Mouse (Mus musculus): ENCODE measurements around the gene Gm20403. TPM values are rescaled to one million over a fixed set of nuclear protein-coding genes. Genes with fewer than 3 reads are reported as not detected.
"Not testable (repeated sequence)": the region's sequence is repeated elsewhere in the genome, so short reads cannot be mapped to it uniquely, and the experiment has no call there.

Gene Gm20403
- polyA plus RNA-seq, 1 experiment = not detected

DNA sequence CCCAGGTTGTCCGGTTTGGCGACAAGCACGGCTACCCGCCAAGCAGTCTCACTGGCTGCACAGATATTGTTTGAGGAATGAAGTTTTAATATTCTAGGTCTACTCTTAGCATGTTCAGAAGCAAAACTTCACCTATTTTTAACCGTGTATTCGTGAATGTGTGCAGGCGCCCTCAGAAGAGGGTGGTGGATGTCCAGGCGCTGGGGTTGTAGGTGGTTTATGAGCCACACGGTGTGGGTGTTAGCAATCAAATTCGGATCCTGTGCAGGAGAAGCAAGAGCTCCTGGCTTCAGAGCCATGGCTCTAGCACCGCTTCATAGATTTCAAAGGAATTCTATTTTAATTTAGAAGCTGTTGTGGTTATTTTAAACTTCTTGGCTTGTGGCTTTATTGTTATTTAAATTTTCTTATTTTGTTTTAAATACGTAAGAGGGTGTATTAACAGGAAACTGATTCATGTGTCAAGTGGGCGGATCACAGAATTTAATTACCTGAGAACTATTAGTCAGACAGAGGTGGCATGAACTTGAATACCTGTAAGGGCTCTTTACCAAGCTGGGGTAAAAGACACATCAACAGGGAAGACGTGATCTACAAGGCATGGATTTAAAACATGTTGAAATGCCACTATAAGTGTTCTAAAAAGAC is 21.2 kb upstream of the Gm20403 start:
- no peaks in the 10 kb centered on the region for H3K4me1 ChIP-seq (ENCODE audit: control insufficient read depth, insufficient read depth, low read length)
- H3K27ac ChIP-seq (ENCODE audit: insufficient read depth, low read length) = no peak overlapping the region
- TF ChIP-seq CTCF (IDR thresholded peaks at IDR 0.05; ENCODE audit: extremely low read depth, insufficient read depth, low read length) (no peak), POLR2A (IDR thresholded peaks at IDR 0.05; ENCODE audit: extremely low read depth, insufficient read depth, low read length) (no peak)
- no peak overlapping the region for H3K4me3 ChIP-seq (ENCODE audit: insufficient read depth, low read length)

DNA sequence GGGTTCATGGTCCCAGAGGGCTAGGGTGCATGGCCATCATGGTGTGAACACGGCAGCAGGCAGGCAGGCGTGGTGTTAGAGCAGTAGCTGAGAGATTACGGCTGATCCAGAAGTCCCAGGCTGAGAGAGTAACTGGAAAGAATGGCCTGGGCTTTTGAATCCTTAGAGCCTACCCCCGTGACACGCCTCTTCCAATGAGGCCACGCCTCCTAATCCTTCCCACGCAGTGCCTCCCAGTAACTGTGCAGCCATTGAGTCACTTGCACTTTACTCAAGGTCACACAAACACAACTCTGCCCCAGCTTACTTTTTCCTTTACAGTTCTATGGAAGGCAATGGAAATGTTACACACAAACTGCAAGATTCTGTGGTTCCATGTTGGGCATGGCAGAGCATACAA is 19.7 kb upstream of the Gm20403 start:
- H3K27ac ChIP-seq (ENCODE audit: insufficient read depth, low read length) = no peak overlapping the region
- no peak overlapping the region for H3K4me3 ChIP-seq (ENCODE audit: insufficient read depth, low read length)
- H3K4me1 ChIP-seq (ENCODE audit: control insufficient read depth, insufficient read depth, low read length) = no peaks in the 10 kb centered on the region
- TF ChIP-seq CTCF (IDR thresholded peaks at IDR 0.05; ENCODE audit: extremely low read depth, insufficient read depth, low read length) (no peak), POLR2A (IDR thresholded peaks at IDR 0.05; ENCODE audit: extremely low read depth, insufficient read depth, low read length) (no peak)

GRCm38 (mm10) chr12:55004396-55004795 is 18.1 kb upstream of the Gm20403 start:
- TF ChIP-seq POLR2A (IDR thresholded peaks at IDR 0.05; ENCODE audit: extremely low read depth, insufficient read depth, low read length) (no peak), CTCF (IDR thresholded peaks at IDR 0.05; ENCODE audit: extremely low read depth, insufficient read depth, low read length) (no peak)
- Histone ChIP-seq H3K4me3 (ENCODE audit: insufficient read depth, low read length) (no peak overlapping the region), H3K27ac (ENCODE audit: insufficient read depth, low read length) (no peak overlapping the region), H3K4me1 (ENCODE audit: control insufficient read depth, insufficient read depth, low read length) (no peaks in the 10 kb centered on the region)

- H3K27ac ChIP-seq (ENCODE audit: insufficient read depth, low read length) = no peak overlapping the region
- TF ChIP-seq POLR2A (IDR thresholded peaks at IDR 0.05; ENCODE audit: extremely low read depth, insufficient read depth, low read length) = no peak
- TF ChIP-seq CTCF (IDR thresholded peaks at IDR 0.05; ENCODE audit: extremely low read depth, insufficient read depth, low read length) = no peak
- H3K4me3 ChIP-seq (ENCODE audit: insufficient read depth, low read length) = no peak overlapping the region
- no peaks in the 10 kb centered on the region for H3K4me1 ChIP-seq (ENCODE audit: control insufficient read depth, insufficient read depth, low read length)
Observed at GRCm38 (mm10) chr12:55003843-55004242, 17.5 kb upstream of the Gm20403 start.

GRCm38 (mm10) chr12:55002532-55002931 is 16.2 kb upstream of the Gm20403 start:
- H3K4me3 ChIP-seq (ENCODE audit: insufficient read depth, low read length); H3K27ac ChIP-seq (ENCODE audit: insufficient read depth, low read length); H3K4me1 ChIP-seq (ENCODE audit: control insufficient read depth, insufficient read depth, low read length): not testable (repeated sequence)

DNA sequence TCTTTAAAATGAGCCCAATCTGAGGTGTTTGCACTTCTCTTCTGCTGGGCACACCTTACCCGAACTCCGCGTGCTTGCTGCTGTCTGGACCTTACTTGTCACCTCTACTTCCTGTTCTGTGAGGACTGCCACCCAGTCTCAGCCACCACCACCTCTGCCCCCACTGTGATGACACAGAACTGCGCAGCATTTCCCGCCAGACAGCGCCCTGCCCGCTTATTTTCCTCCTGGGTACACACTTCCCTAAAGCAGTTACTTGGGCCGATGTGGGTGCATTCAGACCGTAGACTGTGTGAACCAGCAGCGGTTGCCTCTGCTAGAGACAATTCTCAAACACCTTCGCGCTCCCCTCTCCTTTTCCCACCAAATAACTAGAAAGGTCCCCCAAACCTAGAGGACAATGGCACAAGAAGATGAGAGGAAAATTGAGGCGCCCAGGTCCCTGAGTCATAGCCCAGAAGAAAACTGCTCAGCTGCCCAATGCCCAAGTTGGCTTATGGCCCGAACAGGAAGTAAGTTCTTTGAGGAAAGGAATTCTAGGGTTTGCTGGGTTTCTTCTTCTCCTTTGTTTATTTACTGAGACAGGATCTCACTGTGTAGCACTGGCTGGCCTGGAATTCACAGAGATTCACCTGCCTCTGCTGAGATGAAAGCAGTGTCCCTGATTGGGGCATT is 12.8 kb upstream of the Gm20403 start:
- no peak for TF ChIP-seq POLR2A (IDR thresholded peaks at IDR 0.05; ENCODE audit: extremely low read depth, insufficient read depth, low read length)
- TF ChIP-seq CTCF (IDR thresholded peaks at IDR 0.05; ENCODE audit: extremely low read depth, insufficient read depth, low read length) = no peak
- no peaks in the 10 kb centered on the region for H3K4me1 ChIP-seq (ENCODE audit: control insufficient read depth, insufficient read depth, low read length)
- no peak overlapping the region for H3K27ac ChIP-seq (ENCODE audit: insufficient read depth, low read length)
- no peak overlapping the region for H3K4me3 ChIP-seq (ENCODE audit: insufficient read depth, low read length)

- Histone ChIP-seq H3K27ac (ENCODE audit: insufficient read depth, low read length) (no peak overlapping the region), H3K4me3 (ENCODE audit: insufficient read depth, low read length) (no peak overlapping the region), H3K4me1 (ENCODE audit: control insufficient read depth, insufficient read depth, low read length) (peaks cover 1% of the 10 kb centered on the region)
- TF ChIP-seq POLR2A (IDR thresholded peaks at IDR 0.05; ENCODE audit: extremely low read depth, insufficient read depth, low read length) (no peak), CTCF (IDR thresholded peaks at IDR 0.05; ENCODE audit: extremely low read depth, insufficient read depth, low read length) (no peak)
Observed at GRCm38 (mm10) chr12:54998411-54998810, 12.1 kb upstream of the Gm20403 start.

- peaks cover 2% of the 10 kb centered on the region for H3K4me1 ChIP-seq (ENCODE audit: control insufficient read depth, insufficient read depth, low read length)
- no peak overlapping the region for H3K27ac ChIP-seq (ENCODE audit: insufficient read depth, low read length)
- TF ChIP-seq CTCF (IDR thresholded peaks at IDR 0.05; ENCODE audit: extremely low read depth, insufficient read depth, low read length) = no peak
- no peak for TF ChIP-seq POLR2A (IDR thresholded peaks at IDR 0.05; ENCODE audit: extremely low read depth, insufficient read depth, low read length)
- no peak overlapping the region for H3K4me3 ChIP-seq (ENCODE audit: insufficient read depth, low read length)
Observed at GRCm38 (mm10) chr12:54996979-54997474, 10.7 kb upstream of the Gm20403 start.

DNA sequence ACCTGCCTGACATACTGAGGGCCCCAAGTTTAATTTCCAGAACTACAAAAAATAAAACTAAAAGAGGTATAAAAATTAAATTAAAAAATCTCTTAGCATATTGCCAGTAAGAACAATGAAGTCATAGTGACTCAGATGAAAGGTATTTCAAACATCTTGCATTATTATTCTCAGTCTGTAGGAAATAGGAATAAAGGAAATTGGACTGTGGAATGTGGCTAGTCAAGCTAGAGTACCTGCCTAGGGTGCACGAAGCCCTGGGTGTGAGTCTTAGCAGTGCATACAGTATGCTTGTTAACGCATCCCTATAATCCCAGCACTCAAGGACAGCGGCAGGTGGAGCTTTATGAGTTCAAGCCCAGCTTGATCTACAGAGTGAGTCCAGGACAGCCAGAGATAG is 9.6 kb upstream of the Gm20403 start:
- peaks cover 2% of the 10 kb centered on the region for H3K4me1 ChIP-seq (ENCODE audit: control insufficient read depth, insufficient read depth, low read length)
- TF ChIP-seq CTCF (IDR thresholded peaks at IDR 0.05; ENCODE audit: extremely low read depth, insufficient read depth, low read length) = no peak
- TF ChIP-seq POLR2A (IDR thresholded peaks at IDR 0.05; ENCODE audit: extremely low read depth, insufficient read depth, low read length) = no peak
- no peak overlapping the region for H3K4me3 ChIP-seq (ENCODE audit: insufficient read depth, low read length)
- no peak overlapping the region for H3K27ac ChIP-seq (ENCODE audit: insufficient read depth, low read length)

DNA sequence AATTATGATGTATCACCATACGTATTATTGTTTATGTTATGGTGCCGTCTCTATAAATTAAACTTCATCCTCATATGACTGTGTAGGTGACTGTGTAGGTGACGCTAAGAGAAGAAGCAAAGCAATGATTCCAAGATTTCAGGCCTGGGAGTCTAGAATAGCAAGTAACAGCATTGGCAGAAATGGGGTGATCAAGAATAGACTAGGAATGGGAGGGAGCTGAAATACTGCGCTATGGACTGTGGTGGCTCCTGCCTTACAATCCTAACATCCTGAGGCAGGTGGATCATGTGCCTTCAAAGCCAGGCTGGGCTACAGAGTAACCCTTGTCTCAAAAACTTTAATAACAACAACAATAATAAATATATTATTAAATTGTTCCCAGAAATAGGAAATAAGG is 8.1 kb upstream of the Gm20403 start:
- TF ChIP-seq POLR2A (IDR thresholded peaks at IDR 0.05; ENCODE audit: extremely low read depth, insufficient read depth, low read length) (no peak), CTCF (IDR thresholded peaks at IDR 0.05; ENCODE audit: extremely low read depth, insufficient read depth, low read length) (no peak)
- Histone ChIP-seq H3K4me3 (ENCODE audit: insufficient read depth, low read length) (no peak overlapping the region), H3K4me1 (ENCODE audit: control insufficient read depth, insufficient read depth, low read length) (peaks cover 2% of the 10 kb centered on the region), H3K27ac (ENCODE audit: insufficient read depth, low read length) (no peak overlapping the region)
